Mouse (Mus musculus): ENCODE data around the gene Atxn1l.

Gene Atxn1l

GRCm38 (mm10) chr8:109731012-109731411 lies 6.5 kb downstream of the Atxn1l start:
- DNase-seq (ENCODE audit: low read depth, low spot score) = no peak

GRCm38 (mm10) chr8:109725106-109725505 lies 12.4 kb downstream of the Atxn1l start:
- DNase-seq (ENCODE audit: low read depth, low spot score) = no peak

- no peak for DNase-seq (ENCODE audit: low read depth, low spot score)
Observed at GRCm38 (mm10) chr8:109714961-109715360, 22.6 kb downstream of the Atxn1l start.

GRCm38 (mm10) chr8:109712521-109712920 lies 25.0 kb downstream of the Atxn1l start:
- no peak for DNase-seq (ENCODE audit: low read depth, low spot score)

- DNase-seq (ENCODE audit: low read depth, low spot score) = no peak
Observed at GRCm38 (mm10) chr8:109707921-109708320, 29.6 kb downstream of the Atxn1l start.

GRCm38 (mm10) chr8:109706874-109707237 lies 30.7 kb downstream of the Atxn1l start:
- DNase-seq (ENCODE audit: low read depth, low spot score) = peak; percentile 87

GRCm38 (mm10) chr8:109706076-109706873 lies 31.3 kb downstream of the Atxn1l start:
- DNase-seq (ENCODE audit: low read depth, low spot score) = no peak

GRCm38 (mm10) chr8:109705320-109706075 lies 32.0 kb downstream of the Atxn1l start, which contains the start of gene Zfp821:
Gene Zfp821, plus strand, starts transcription at chr8:109705546.
- DNase-seq (ENCODE audit: low read depth, low spot score) = peak; percentile 98

- no peak for DNase-seq (ENCODE audit: low read depth, low spot score)
Observed at GRCm38 (mm10) chr8:109704565-109705319, 32.8 kb downstream of the Atxn1l start.

GRCm38 (mm10) chr8:109698477-109698876 lies 39.1 kb downstream of the Atxn1l start:
- no peak for DNase-seq (ENCODE audit: low read depth, low spot score)

- DNase-seq (ENCODE audit: low read depth, low spot score) = no peak
Observed at GRCm38 (mm10) chr8:109697754-109698153, 39.8 kb downstream of the Atxn1l start.

- DNase-seq (ENCODE audit: low read depth, low spot score) = no peak
Observed at GRCm38 (mm10) chr8:109694154-109694553, 43.4 kb downstream of the Atxn1l start.

- DNase-seq (ENCODE audit: low read depth, low spot score) = peak; percentile 100
Observed at GRCm38 (mm10) chr8:109693146-109693900, 44.2 kb downstream of the Atxn1l start, which contains the start of gene Ist1. Gene Ist1, minus strand, starts transcription at chr8:109693260.

GRCm38 (mm10) chr8:109692443-109693145 lies 44.9 kb downstream of the Atxn1l start:
- peak; percentile 86 for DNase-seq (ENCODE audit: low read depth, low spot score)

GRCm38 (mm10) chr8:109691769-109692168 lies 45.8 kb downstream of the Atxn1l start:
- peak; percentile 74 for DNase-seq (ENCODE audit: low read depth, low spot score)

- no peak for DNase-seq (ENCODE audit: low read depth, low spot score)
Observed at GRCm38 (mm10) chr8:109687248-109687647, 50.3 kb downstream of the Atxn1l start.

- DNase-seq (ENCODE audit: low read depth, low spot score) = no peak
Observed at GRCm38 (mm10) chr8:109682120-109682519, 55.4 kb downstream of the Atxn1l start.

- no peak for DNase-seq (ENCODE audit: low read depth, low spot score)
Observed at GRCm38 (mm10) chr8:109681535-109681934, 56.0 kb downstream of the Atxn1l start.
